Mouse (Mus musculus): ENCODE data around the gene Shroom3. TPM values are rescaled to one million over a fixed set of nuclear protein-coding genes. Genes with fewer than 3 reads are reported as not detected.
A peak's percentile ranks its signal among the peaks of the same experiment; 100 is the strongest.

Shroom3 gene
- total RNA-seq, 2 experiments from 2014 or later: 8.5 to 9.7 TPM

DNA sequence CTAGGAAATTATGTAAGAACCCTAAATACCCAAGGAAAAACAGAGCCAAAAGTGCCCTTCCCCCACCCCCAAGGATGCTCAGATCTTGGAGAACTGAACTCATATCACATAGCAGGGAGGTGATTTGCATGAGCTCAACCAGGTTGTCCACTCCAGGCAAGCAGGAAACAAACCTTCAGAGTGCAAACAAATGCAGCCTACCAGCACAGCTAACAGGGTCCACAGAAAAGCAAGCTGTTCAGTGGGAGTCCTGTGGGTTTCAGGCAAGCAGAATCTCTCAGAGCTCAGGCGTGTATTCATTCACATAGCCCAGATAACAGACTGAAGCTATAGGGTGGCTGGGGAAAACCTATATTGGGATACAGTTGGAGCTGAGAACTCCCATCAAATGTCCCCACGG, 286.7 kb downstream of the Shroom3 start:
- DNase-seq: no peak

DNA sequence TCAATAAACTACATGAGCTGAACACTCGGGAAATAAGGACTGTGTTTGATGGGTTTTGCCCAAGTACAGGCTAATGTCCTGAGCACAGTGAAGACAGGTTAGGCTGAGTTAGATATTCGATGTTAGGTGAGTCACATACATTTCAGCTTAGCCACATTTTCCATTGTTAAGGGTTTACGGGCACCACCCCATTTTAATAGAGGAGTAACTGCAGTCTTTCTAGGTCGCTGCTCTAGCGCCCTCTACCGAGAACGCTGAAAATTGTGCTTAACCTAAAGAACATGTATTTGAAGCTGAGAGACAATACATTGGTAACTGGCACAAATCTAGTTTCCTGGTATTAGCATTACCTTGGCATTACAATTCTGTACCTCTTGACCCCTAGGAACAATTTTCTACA, 287.2 kb downstream of the Shroom3 start:
- DNase-seq: peak; percentile 38

DNA sequence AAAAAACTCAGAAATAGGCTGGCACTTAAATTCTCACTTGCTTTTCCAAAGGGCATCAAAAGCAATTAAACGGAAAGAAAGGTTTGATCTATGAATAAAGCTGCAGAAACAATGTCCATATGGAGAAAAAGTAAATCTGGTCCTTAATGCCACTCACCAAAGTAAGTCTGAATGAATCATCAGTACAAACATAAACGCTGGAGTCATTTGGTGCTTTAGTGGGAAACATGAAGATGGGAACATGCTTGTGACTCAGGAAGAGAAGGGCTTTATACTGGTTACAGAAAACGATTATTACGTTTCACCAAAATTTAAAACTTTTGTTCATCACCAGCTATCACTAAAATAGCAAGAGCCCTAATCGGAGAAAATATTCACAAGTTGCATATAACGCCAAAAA, 297.2 kb downstream of the Shroom3 start:
- no peak for DNase-seq

DNA sequence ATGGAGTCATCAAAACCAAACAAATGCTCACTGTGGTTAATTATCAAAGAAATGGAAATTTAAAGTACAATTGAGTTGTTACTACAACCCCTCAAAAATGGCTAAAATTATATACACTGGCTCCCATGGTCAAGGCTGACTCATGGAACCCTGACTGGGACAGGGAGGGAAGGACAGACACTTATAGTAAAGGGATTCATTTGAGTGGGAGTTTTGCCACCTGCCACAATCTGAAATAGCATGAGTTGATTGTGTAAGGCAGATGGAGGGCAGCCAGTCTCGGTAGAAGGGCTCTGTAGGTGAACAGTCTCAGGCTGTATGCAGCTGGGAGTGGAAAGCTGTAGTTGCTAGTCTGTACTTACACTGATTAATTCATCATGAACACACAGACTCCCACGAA, 297.6 kb downstream of the Shroom3 start:
- DNase-seq: no peak

DNA sequence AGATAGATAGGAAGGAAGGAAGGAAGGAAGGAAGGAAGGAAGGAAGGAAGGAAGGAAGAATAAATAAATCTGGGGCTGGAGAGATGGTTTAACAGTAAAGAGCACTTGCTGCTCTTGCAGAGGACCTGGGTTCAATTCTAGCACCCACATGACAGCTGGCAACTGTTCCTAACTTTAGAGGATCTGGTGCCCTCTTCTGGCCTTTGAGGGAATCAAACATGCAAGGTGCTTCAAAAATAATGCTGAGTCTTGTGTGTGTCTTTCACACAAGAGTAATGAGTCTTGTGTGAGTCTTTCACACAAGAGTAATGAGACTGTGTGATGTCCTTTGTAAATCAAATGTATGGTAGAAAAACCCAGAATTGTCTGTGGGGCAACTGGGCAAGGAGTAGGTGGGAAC, 299.4 kb downstream of the Shroom3 start:
- no peak for DNase-seq

DNA sequence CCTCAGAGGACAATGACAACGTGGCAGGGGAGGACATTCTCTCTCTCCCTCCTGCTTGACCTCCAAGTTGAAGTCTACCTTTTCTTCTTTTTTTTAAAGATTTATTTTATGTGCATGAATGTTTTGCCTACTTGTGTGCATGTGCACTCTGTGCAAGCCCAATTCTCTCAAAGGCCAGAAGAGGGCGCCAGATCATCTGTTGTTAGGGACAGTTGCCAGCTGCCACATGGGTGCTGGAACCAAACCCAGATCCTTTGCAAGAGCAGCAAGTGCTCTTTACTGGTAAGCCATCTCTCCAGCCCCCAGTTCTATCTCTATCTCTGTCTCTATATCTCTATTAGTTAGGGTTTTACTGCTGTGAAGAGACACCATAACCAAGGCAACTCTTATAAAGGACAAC, 300.7 kb downstream of the Shroom3 start:
- no peak for DNase-seq

DNA sequence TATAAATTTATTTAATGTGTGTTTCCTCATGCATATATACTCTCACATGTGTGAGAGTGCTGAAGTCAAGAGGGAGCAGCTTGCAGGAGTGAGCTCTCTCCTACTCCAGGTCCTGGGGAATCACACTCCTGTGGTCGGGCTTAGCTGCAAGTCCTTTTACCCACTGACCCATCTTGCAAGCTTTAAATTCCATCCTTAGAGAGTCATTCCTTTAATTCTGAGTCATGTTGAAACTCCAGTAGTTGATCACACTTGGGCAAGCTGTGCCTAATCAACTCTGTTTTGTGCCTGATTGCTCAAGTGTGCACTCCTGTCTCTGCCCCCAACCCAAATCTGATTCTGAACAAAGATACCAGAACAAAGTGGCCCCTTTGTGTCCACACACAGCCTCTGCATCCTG, 301.5 kb downstream of the Shroom3 start:
- DNase-seq: no peak

DNA sequence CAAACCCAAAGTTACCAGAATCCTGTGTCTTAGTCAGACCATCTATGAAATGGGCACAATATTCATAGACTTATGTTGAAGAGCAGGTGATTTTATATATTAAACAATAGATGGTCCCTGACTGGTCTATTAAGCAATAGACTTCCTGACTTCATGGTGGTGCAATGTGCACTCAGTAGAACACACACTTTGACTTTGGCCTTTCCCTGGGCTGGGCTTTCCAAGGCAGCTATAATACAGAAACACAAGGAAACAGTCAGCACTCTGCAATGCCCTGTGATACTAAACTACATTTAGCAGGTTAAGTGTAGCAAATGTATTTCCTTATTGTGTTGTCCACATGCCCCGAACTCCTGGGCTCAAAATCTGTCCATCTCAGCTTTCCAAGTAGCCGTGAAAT, 302.2 kb downstream of the Shroom3 start:
- DNase-seq: no peak

DNA sequence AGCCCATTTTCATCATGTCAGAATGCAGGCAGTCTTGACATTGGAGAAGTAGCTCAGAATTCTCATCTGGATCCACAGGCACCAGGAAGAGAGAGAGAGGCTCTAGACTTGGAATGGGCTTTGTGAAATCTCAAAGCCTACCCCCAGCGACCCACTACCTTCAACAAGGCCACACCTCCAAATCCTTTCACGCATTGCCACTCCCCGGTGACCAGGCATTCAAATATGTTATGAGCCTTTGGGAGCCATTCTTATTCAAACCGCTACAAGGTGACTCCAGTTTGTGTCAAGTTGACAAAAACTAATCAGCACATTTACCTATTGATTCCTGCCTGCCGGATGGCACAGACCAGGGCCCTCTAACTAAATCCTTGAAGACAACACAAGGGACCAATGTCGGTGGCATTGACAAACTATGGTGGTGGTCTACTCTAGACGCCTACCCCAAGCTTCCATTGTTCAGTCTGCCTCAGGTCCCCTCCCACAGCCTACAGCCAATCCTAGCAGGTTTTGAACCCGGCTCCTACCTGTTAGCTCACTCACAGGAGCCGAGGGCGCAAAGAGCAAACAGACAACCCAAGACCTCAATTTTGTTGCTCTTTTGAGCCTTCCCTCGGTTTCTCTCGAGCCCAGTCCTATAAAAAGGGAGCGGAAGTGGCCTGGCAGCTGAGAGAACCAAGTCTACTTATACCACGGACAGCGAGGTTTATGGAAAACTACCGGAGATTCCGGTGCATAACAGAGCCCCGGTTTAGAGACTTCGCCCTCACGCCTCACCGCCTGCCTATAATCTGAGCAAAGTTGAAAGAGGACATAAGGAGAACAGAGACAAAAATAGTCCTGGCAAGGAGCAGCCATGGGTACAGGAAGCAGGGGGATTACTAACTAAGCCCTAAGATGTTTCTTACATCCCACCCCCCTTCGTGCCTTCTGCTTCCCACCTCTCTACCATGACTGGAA, 303.7 kb downstream of the Shroom3 start:
- DNase-seq: no peak

DNA sequence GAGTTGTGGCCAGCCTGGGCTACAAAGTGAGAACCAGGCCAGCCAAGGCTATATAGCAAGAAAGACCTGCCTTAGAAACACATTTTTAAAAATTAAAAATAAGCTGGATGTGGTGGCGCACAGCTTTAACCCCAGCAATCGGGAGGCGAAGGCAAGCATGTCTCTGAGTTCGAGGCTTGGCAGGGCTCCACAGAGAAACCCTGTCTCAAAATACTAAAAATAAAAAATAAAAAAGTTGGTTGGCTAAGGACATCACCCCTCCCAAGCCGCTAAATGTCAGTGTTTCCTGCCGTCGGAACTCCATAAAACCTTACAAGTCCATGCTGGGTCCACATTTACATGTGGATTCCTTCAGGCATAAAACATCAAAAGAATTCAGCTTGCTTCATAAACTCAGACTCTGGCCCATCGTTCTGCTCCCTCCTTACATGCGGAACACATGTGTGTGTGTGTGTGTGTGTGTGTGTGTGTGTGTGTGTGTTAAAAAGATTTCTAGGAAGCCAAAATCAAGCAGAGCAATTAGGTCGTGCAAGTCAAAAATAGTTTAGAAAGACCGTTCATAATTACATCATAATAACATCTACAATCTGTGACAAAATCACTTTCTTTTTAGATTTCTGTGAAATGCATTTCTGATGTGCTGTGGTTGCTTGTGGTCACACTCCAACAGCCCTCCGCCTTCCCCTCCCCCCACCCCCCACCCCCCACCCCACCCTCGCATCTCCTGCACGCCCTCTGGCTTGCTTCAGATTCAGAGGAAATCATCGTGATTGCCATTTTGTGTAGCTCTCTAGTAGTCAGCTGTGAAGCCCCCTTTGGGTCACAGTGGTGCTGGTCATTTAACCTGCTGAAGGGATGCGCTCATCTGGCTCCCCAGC, 304.9 kb downstream of the Shroom3 start:
- DNase-seq: no peak

DNA sequence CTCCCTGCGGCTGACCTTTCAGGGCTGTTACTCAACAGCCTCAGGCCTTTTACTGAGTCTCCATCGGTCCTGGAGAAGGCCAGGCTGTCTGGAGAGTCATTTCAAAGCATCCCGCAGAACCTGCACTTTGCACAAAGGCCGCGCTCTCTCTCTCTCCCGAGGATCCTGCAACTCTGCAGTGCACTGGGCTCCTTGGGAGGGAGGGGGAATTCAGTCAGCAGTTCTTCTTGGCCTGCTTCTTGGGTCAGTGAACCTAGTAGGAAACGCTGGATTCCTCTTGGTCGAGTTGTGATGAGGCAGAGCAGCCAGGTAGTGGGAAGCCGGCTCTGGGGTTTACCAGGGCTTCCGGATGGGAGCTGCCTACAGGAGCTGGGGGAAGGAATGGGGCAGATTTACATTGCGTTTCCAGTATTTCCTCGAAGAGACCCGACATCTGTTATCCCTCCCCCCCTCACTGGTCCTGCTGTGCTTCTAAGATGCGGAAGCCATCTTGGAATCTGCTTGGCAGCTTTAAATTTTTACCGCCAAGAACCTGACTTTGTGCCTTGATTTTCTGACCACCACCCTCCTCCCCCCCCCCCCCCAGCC, 305.6 kb downstream of the Shroom3 start:
- DNase-seq: no peak

DNA sequence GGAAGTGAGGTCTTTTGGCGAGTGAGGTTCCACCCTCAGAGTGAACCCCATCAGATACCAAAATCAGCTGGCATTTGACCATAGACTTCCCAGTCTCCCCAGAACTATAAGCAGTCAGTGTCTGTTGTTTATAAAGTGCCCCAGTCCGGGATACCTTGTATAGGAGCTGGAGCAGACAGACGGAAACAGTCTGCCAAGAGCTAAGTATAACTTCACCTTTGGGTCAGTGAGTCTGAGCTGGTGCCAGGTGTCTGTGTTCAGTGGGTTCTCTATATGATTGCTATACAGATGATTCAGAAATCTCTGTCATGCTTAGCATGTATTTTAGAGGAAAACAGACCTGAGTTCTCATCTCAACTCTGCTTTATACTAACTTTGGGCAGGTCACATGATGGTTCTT, 308.9 kb downstream of the Shroom3 start:
- no peak for DNase-seq

DNA sequence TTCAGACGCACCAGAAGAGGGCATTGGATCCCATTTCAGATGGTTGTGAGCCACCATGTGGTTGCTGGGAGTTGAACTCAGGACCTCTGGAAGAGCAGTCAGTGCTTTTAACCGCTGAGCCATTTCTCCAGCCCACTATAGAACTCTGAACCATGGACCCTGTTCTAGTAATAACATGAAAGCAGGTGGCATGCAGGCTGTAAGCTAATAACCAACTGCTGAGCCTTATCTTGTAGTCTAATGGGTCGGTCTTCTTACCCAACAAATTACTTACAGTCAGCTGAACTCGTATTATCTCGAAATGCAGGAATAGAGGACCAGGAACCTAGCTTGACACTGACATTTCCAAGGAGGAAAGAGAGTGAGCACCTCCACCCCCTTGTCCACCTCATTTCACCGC, 311.1 kb downstream of the Shroom3 start:
- no peak for DNase-seq

DNA sequence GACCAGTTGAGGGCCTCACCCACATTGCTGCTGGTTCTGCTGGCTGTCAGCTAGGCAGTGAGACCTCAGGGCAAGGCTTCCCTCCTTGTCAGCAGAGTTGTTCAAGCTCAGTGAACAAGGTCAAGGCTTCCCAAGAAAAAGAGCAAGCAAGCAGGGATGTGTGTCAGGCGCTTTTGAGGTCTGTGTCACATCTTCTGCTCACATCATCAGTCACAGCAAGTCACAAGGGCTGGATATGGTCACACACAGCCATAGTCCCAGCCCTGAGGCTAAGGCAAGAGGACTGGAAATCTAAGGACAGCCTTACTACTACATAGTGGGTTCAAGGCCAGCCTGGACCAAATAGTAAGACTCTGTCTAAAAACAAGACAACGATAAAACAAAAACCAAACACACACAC, 311.6 kb downstream of the Shroom3 start:
- no peak for DNase-seq

DNA sequence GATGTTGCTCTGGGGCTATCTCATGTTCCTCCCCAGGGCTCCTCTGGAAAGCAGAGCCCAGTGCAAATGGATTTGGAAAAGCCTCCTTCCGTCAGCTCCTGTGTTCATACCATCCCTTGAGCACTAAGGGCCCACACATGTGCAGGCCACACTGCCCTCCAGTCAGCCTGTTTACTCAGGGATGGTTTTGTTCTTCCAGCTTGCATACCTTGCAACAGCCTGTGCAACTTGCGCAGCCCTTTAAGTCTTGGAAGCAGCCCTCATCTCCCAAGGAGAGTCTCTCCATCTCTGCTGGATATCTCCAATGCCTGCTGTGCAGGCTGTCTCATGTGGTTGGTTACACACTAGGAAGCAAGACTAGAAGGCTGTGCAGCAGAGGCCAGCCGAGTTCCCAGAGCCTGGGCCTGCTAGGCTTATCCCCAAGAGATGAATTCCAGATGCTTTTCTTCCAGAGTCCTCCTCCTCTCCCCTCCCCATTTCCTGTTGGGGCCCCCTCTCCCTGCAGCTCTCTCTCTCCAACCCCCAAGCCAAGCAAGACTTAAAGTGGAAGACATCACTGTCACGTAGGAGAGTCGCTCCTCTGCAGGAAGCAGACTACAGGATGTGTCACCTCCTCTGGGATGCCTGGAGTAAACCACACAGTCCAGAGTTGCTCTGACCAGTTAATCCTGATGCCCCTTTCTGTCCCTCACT, 314.3 kb downstream of the Shroom3 start:
- no peak for DNase-seq

DNA sequence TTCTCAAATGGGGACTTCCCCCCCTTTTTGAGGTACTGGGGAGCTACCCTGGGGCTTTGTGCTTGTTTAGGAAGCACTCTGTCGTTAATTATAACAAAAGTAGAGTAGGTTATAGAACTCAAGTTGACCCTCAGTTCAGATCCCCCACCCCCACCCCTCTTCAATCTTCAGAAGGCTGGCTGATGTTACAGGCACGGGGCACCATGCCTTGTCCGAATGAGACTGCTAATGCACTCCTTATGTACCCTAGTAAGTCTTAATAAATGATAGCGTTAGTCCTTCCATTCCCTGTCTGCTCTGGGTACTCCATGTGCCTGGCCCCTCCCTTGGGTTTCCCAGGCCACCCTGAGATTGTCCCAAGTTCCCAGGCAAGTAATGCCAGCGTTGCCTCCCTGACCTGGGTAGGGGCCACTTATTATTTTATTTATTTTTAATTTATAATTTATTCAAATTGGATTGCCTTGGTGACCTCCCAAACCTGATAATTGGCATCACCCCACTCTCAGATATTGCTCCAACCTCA, 315.3 kb downstream of the Shroom3 start:
- DNase-seq: no peak

DNA sequence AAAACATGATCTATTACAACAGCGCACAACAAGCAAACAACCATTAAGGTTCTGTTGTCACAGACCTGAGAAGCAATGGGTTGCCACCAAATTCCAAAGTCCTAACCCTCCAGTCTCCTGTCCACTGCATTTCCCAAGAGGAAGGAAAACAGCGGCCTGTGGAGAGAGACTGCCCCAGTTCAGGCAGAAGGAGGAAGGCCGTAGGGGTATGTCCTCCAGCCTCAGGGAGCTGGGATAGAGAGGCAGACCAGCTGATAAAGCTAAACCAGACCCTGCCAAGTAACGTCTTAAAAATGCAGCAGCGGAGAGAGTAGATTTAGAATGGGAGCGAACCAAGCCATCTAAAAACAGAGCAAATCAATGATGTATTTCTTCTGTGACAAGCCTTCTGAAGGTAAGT, 316.8 kb downstream of the Shroom3 start:
- no peak for DNase-seq

DNA sequence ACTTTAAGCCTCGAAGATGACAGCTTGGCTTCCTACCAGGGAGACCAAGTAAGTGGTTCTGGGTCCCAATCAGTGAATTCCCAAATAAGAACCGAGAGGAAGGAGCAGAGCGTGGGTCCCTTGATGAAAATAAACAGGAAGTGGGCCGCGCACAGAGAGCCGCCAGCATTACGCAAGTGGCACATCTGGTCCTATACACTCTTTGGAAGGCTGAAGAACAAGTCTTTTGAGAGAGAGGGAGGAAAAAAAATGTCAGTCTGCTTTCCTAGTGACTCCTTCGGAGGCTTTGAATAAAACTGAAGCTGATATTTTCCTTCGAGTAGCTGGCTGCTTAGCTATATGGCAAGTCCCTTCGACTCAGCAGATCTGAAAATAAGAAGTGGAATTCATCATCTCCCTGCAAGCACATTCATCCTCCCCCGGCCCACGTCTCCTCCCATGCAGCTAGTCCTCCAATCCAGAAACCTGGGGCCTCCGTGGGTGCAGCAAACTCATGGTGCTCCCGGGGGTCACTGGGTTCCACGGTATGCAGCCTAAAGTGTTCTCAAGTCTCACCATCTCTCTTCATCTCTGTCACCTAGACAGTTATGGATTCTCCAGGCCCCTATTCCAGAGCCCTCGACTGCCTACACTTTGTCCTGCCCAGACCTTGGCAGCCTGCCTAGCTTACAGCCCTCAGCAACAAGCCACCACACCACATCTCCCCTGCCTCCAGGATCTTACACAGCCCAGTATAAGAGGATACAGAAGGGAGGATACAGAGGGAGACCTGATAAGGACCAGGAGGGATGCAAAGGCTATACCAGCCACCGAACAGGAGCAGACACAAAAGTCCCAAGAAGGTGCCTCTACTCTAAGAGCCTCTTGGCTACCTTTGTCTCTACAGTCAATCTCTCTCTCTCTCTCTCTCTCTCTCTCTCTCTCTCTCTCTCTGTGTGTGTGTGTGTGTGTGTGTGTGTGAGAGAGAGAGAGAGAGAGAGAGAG, 317.8 kb downstream of the Shroom3 start:
- peak; percentile 40 for DNase-seq

DNA sequence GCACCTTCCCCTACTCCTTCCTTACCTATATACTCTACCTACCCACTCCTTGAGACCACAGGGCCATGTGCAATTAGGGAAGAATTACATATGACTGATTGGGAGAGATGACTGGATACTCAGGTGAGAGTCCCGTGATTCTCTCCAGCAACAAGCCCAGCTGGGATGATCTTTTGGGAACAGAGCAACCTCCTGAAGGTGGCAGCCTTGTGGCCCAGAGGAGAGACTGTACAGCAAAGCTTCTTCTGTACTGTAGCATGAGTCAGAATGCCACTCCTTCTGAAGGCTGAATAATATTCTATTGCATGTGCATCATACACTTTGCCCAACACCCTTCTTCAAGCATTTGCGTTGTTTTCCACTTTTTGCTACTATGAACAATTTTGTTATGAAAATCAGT, 319.4 kb downstream of the Shroom3 start:
- DNase-seq: no peak

DNA sequence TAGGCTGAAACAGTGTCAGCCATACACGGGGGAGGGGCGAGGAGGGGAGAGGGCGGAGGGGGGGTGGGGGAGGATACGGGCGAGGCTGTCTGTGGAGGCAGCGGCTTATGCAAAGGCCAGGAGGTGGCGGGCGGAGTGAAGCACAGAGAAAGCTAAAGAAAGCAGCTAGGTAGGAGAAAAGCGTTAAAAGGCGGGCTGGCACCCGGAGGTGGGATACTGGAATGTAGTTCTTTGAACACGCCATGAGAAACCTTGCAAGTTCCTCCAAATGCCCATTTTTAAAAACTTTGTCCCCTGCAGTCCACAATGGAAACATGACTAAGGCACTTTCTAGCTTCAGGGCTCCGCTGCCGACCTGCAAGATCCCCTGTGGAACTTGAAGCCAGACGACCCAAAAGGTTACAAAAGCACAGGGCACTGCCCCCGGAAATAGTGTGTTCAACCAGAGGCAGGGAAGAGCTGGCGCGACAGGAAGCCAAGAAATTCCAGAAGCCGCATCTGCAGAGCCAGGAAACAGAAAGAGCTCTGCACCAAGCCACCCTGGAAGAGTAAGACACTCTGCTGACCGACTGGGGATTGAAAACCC, 322.1 kb downstream of the Shroom3 start:
- DNase-seq: peak; percentile 66

Data from adrenal gland, postnatal 10 days (tissue).